Mouse (Mus musculus): ENCODE data around the gene Psrc1. TPM values are rescaled to one million over a fixed set of nuclear protein-coding genes. Genes with fewer than 3 reads are reported as not detected.

The Psrc1 gene
- polyA plus RNA-seq, 1 experiment from 2014 or later = 11.9 TPM

DNA sequence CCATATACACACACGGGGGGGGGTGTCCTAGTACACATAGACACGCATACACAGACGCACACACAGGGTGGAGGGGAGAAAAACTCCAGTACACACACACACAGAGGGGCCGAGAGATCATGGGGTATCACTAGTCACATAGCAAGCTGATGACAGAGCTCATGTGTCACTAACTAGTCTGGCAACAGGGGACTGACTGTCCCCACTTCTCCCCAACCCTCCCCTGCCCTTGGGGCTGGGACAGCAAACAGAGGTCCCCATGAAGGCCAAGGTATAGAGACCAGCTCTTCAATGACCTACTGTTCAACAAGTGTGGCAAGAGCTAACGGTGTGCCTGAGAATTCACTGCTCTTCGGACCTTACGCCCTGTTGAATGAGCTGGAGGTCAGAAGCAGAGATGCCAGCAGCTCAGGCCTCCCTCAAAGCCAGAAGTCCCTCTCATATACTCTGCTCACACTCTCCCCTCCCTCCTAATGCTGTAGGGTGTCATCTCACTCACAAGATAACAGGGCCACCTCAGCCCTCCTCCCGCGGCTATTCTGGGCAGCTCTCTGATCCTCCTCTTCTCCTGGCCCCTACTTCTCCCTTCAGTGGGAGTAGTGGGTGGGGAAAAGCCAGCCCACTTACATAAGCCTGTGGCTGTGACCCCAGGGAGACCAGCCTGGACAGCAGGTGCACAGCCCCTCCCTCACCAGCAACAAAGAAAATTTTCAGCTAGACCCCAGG is 19.2 kb upstream of the Psrc1 start, which contains the start of gene Mybphl:
Gene Mybphl (plus strand): TSS at position 642 of the 726 bp plus-strand sequence.
- H3K4me2 ChIP-seq = no peak within 1 kb of the TSS
- H3K9ac ChIP-seq = no peak within 1 kb of the TSS
- no peaks in the 10 kb centered on the region for H3K27me3 ChIP-seq
- no peak within 1 kb of the TSS for H3K4me3 ChIP-seq (replicated peaks)
- no peaks in the 10 kb centered on the region for H3K9me3 ChIP-seq (replicated peaks)
- H3K4me1 ChIP-seq (replicated peaks) = peaks cover 25% of the 10 kb centered on the region
- ATAC-seq (ENCODE audit: insufficient read depth) = peak; percentile 53
- no peaks in the 10 kb centered on the region for H3K36me3 ChIP-seq (replicated peaks)
- WGBS (ENCODE audit: insufficient replicate concordance) = 49% methylated on average over 9 of the region's 9 CpGs
- H3K27ac ChIP-seq (replicated peaks) = 0 out of 2 replicates have a peak within 1 kb of the TSS, but pooled peaks have one; percentile 24

DNA sequence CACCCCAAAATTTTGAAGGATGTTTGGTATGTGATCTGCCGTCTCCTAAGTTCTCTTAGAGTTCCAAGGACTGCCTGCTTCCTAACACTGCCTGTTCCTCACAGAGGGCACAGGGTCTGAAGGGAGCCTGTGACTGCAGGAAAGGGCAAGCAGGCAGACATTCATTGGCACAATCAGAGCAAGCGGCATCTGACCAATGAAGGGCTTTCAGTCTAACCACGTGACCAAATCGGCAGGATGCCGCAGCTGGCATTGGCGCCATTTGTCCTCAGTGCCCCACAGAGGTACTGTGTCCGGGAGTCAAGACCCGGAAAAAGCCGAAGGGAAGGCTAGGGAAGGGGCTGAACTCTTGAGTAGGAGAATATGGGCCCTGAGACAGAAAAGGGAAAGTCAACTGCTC is 16.5 kb upstream of the Psrc1 start:
- Histone ChIP-seq H3K27ac (replicated peaks) (peak overlapping the region; percentile 34; the same call in 1 of the 2 replicates), H3K36me3 (replicated peaks) (no peaks in the 10 kb centered on the region), H3K9ac (no peak overlapping the region), H3K4me1 (replicated peaks) (peaks cover 22% of the 10 kb centered on the region), H3K27me3 (no peaks in the 10 kb centered on the region), H3K4me3 (replicated peaks) (no peak overlapping the region), H3K4me2 (no peak overlapping the region), H3K9me3 (replicated peaks) (no peaks in the 10 kb centered on the region)
- no peak for ATAC-seq (ENCODE audit: insufficient read depth)
- WGBS (ENCODE audit: insufficient replicate concordance) = 46% methylated on average over 9 of the region's 9 CpGs

DNA sequence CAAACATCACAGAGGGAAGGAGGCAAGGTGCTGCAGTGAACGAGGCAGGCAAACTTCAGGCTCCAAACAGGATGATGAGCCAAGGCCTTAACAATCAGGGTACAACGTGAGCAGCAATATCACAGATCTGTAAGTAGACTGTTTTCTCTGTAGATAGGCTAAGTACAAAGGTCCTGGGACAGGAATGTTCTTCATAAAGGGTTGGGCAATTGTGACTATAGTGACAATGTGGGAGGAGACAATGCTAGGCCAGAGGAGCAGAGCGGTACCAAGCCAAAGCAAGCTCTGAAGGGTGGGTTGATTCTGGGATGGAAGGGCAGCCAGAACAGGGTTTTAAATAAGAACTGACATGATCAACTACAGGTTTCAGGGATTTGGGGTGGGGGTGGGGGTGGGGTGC is 15.8 kb upstream of the Psrc1 start:
- 53% methylated on average over 3 of the region's 3 CpGs for WGBS (ENCODE audit: insufficient replicate concordance)
- H3K27ac ChIP-seq (replicated peaks) = peak overlapping the region; percentile 34; the same call in 1 of the 2 replicates
- peaks cover 26% of the 10 kb centered on the region for H3K4me1 ChIP-seq (replicated peaks)
- no peaks in the 10 kb centered on the region for H3K36me3 ChIP-seq (replicated peaks)
- no peak overlapping the region for H3K4me3 ChIP-seq (replicated peaks)
- no peaks in the 10 kb centered on the region for H3K9me3 ChIP-seq (replicated peaks)
- no peak overlapping the region for H3K9ac ChIP-seq
- peak; percentile 64 for ATAC-seq (ENCODE audit: insufficient read depth)
- no peaks in the 10 kb centered on the region for H3K27me3 ChIP-seq
- no peak overlapping the region for H3K4me2 ChIP-seq

DNA sequence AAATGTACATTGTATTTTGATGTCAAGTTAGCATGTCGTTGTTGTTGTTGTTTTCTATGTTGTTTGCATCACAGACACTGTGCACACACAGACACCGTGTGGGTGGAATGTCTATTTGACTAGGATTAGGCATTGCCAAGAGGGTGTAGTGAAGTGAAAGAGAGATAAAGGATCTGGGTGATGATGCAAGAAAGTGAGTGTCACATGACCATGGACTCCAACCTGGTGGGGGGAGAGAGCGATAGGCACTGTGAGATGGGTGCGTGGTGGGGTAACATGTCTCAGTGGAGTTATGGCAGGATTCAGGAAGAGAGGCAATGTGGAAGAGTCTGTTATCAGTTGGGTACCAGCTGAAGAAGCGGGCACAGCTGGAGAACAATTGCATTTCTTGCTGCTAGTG is 14.9 kb upstream of the Psrc1 start:
- H3K27ac ChIP-seq (replicated peaks) = no peak overlapping the region
- no peaks in the 10 kb centered on the region for H3K9me3 ChIP-seq (replicated peaks)
- H3K4me3 ChIP-seq (replicated peaks) = no peak overlapping the region
- no peak overlapping the region for H3K9ac ChIP-seq
- H3K27me3 ChIP-seq = no peaks in the 10 kb centered on the region
- no peak overlapping the region for H3K4me2 ChIP-seq
- no peaks in the 10 kb centered on the region for H3K36me3 ChIP-seq (replicated peaks)
- peaks cover 25% of the 10 kb centered on the region for H3K4me1 ChIP-seq (replicated peaks)
- peak; percentile 38 for ATAC-seq (ENCODE audit: insufficient read depth)
- WGBS (ENCODE audit: insufficient replicate concordance) = 41% methylated on average over 5 of the region's 5 CpGs

DNA sequence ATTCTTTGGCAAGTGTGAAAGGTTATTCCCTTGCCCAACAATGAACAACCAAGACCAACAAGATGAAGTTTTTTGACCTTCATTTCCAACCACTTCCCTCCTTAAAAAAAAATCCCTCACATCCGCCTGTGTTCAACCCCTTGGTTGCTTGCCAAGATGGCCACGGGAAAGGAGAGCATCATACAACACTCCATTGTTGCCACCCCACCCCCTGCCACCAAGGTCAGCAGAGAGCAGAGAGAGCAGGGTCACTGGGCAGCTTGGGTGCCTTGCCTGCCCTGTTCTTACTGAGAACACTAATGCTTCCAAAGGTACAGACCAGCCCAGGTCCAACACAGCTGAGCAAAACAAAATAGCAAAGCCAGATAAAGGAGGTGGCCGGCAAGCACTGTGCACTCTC is 11.4 kb upstream of the Psrc1 start:
- H3K9ac ChIP-seq = no peak overlapping the region
- no peak for ATAC-seq (ENCODE audit: insufficient read depth)
- 45% methylated on average over 3 of the region's 3 CpGs for WGBS (ENCODE audit: insufficient replicate concordance)
- no peak overlapping the region for H3K27ac ChIP-seq (replicated peaks)
- H3K4me2 ChIP-seq = no peak overlapping the region
- no peaks in the 10 kb centered on the region for H3K36me3 ChIP-seq (replicated peaks)
- H3K9me3 ChIP-seq (replicated peaks) = no peaks in the 10 kb centered on the region
- H3K4me1 ChIP-seq (replicated peaks) = peaks cover 13% of the 10 kb centered on the region; the same call in 1 of the 2 replicates
- no peaks in the 10 kb centered on the region for H3K27me3 ChIP-seq
- H3K4me3 ChIP-seq (replicated peaks) = no peak overlapping the region

DNA sequence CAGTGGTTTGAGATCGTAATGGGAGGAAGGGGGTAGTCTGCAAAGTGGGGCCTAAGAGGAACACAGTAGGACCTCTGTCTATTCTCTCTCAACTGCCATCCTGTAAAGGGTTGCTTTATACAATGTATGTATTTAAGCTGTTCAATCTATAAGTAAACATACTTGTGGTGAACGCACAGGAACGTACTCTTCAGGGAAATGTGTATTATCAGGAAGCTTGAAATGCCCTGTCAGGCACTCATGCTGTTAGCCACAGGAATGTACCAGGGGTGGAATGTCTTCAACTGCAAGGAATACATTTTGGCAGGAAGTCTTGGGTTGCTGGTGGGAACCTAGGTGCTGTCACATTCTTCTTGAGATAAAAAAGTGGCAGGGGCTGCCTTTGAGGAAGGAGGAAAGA is 10.9 kb upstream of the Psrc1 start:
- Histone ChIP-seq H3K4me3 (replicated peaks) (no peak overlapping the region), H3K9ac (no peak overlapping the region), H3K27me3 (no peaks in the 10 kb centered on the region), H3K4me2 (no peak overlapping the region), H3K4me1 (replicated peaks) (peaks cover 10% of the 10 kb centered on the region; the same call in 1 of the 2 replicates), H3K36me3 (replicated peaks) (no peaks in the 10 kb centered on the region), H3K9me3 (replicated peaks) (no peaks in the 10 kb centered on the region), H3K27ac (replicated peaks) (no peak overlapping the region)
- ATAC-seq (ENCODE audit: insufficient read depth) = no peak
- WGBS (ENCODE audit: insufficient replicate concordance) = 51% methylated on average over 3 of the region's 3 CpGs

DNA sequence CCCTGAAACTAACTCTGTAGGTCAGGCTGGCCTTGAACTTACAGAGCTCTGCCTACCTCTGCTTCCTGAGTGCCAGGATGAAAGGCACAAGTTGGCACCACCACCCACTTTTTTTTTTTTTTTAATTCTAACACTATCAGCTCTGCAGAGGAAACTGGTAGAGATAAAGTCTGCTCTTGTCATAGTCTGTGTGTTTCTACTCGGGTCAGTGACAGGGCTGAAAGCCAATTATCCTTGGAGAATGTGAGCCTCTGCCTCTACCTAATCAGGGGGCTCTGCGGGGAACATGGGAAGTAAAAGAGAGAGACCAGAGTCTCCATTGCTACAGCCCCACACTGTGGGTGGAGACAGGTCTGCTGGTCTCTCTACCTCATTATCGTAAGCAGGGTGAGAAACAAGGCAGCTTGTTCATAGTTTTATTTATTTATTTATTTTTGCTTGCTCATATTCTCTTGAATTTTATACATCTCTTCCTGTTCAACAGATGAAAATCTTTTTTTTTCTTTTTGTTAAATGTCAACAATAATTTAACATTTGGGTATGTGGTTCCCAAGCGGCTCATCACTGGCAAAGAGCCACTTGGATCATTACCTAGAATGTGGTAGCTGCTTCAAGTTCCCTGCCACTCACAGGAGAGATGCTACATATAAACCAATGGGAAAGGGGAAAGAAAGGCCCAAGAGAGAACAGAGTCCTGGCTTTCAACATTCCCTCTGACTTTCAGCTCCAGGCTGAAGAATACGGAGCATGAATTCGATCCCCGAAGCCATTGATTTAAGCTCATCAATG is 4.6 kb upstream of the Psrc1 start:
- Histone ChIP-seq H3K4me1 (replicated peaks) (peaks cover 42% of the 10 kb centered on the region), H3K27me3 (no peaks in the 10 kb centered on the region), H3K9me3 (replicated peaks) (no peaks in the 10 kb centered on the region), H3K27ac (replicated peaks) (no peak overlapping the region), H3K4me3 (replicated peaks) (no peak overlapping the region), H3K4me2 (no peak overlapping the region), H3K36me3 (replicated peaks) (no peaks in the 10 kb centered on the region), H3K9ac (no peak overlapping the region)
- WGBS (ENCODE audit: insufficient replicate concordance) = 66% methylated on average over 7 of the region's 7 CpGs
- no peak for ATAC-seq (ENCODE audit: insufficient read depth)

DNA sequence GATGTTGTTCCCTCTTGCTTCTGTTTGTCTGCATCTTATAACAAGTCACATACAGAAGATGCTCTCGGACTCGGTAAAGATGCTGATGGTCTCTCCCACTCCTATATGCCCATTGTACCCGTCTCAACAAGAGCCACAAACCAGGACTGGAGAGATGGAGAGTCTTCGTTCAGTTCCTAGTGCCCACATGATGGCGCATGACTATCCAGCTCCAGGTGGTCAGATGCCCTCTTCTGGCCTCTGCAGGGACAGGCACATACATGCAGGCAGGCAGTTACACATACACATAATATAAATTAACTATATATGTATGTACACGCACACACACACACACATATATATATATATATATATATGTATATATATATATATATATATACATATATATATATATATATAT is 2.9 kb upstream of the Psrc1 start:
- Histone ChIP-seq H3K9ac (no peak overlapping the region), H3K4me2 (no peak overlapping the region), H3K36me3 (replicated peaks) (peaks cover 6% of the 10 kb centered on the region), H3K9me3 (replicated peaks) (no peaks in the 10 kb centered on the region), H3K27me3 (no peaks in the 10 kb centered on the region), H3K27ac (replicated peaks) (no peak overlapping the region), H3K4me1 (replicated peaks) (peaks cover 54% of the 10 kb centered on the region), H3K4me3 (replicated peaks) (no peak overlapping the region)
- no peak for ATAC-seq (ENCODE audit: insufficient read depth)
- 61% methylated on average over 6 of the region's 6 CpGs for WGBS (ENCODE audit: insufficient replicate concordance)

DNA sequence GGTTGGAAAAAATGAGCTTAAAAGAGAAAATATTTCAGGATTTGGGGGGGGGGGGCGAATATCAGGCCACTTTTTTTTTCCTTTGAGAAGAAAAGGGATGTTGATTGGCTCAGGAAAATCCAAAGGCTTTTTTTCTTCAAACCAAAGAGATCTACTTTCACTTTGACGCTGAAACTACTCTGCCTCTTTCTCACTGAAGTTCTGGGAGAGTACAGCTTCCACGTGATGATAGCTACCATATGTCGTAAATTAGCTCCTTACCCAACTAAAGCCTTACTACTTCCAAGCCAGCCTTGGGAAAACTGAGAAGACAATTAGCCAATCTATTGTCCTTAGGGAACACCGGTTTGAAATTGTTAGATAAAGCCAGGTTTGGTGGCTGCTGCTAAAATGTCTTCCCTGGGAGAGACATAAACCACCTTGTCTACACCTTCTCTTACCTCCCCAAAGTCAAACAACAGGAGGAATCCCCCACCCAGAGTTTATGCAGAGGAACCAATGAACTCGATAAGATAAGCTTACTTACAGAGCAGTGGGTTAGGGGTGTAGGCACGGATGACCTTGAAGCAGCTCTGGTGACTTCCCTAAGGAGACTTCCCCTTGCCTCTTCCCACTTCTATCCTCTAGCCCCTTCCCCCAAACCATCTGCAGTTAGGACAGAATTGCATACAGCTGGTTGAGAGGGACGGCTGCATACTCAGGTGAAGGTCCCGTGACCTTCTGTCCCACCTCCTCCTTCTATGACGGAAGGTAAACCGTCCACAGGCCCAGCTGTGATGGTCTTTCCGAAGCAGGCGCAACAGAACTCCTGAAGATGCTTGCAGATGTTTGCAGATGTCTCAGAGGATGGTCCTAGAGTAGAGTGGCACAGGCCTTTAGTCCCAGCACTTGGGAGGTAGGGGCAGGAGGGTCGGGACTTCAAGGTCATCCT is 1.4 kb upstream of the Psrc1 start:
- Histone ChIP-seq H3K9ac (peak overlapping the region; percentile 40), H3K36me3 (replicated peaks) (peaks cover 21% of the 10 kb centered on the region), H3K27ac (replicated peaks) (no peak overlapping the region), H3K27me3 (no peaks in the 10 kb centered on the region), H3K4me3 (replicated peaks) (peak overlapping the region; percentile 36), H3K9me3 (replicated peaks) (no peaks in the 10 kb centered on the region), H3K4me1 (replicated peaks) (peaks cover 54% of the 10 kb centered on the region), H3K4me2 (peak overlapping the region; percentile 79)
- 45% methylated on average over 14 of the region's 14 CpGs for WGBS (ENCODE audit: insufficient replicate concordance)
- no peak for ATAC-seq (ENCODE audit: insufficient read depth)

DNA sequence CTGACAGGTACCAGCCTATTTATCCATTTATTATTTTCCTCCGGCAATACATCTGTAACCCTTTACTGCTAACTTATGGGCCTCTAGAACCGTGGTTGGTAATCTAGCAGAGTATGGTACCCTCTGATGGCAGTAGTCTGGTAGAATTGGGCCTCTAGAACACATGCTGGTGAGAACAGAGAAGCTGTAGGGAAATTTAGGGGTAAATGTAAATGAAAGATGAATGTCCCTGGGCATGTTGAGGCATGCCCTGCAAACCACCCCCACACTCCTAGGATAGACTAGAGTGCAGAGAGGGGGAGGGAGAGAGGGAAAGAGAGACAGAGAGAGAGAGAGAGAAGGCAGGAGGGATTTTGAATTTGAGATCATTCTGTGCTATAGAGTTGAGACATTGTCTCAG is 786 bp downstream of the Psrc1 start:
- Histone ChIP-seq H3K27ac (replicated peaks) (no peak overlapping the region), H3K4me2 (peak overlapping the region; percentile 79)

More for the DNA sequence above, 786 bp downstream of the Psrc1 start:
- 47% methylated on average over 2 of the region's 2 CpGs for WGBS (ENCODE audit: insufficient replicate concordance)
- no peaks in the 10 kb centered on the region for H3K27me3 ChIP-seq
- H3K4me3 ChIP-seq (replicated peaks) = peak overlapping the region; percentile 73
- peak overlapping the region; percentile 64 for H3K9ac ChIP-seq
- H3K4me1 ChIP-seq (replicated peaks) = peaks cover 53% of the 10 kb centered on the region
- no peaks in the 10 kb centered on the region for H3K9me3 ChIP-seq (replicated peaks)
- peaks cover 27% of the 10 kb centered on the region for H3K36me3 ChIP-seq (replicated peaks)
- no peak for ATAC-seq (ENCODE audit: insufficient read depth)
